Mouse (Mus musculus): ENCODE results near the gene Omp. TPM values are rescaled to one million over a fixed set of nuclear protein-coding genes. Genes with fewer than 3 reads are reported as not detected.
A peak's percentile ranks its signal among the peaks of the same experiment; 100 is the strongest.

Gene Omp
- total RNA-seq, 4 experiments from 2014 or later: 0.40 to 1.4 (median 0.94) TPM

DNA sequence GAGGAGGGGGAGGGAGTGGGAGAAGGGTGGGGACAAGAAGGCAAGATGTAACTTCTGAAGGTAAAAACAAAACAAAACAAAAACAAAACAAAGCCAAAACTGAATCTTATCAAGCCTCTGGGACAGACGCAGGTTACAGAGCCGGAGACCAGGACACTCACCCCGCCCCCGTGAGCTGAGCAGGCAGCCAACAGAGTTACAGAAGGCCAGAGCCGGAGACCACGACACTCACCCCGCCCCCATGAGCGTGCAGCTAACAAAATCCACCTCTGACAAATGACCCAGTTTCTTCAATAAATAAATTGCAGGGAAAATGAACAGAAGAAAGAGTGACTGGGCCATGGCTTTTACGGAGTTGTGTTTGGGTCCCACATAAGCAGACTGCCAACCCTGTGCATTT lies 6.1 kb downstream of the Omp start:
- no peak for DNase-seq

DNA sequence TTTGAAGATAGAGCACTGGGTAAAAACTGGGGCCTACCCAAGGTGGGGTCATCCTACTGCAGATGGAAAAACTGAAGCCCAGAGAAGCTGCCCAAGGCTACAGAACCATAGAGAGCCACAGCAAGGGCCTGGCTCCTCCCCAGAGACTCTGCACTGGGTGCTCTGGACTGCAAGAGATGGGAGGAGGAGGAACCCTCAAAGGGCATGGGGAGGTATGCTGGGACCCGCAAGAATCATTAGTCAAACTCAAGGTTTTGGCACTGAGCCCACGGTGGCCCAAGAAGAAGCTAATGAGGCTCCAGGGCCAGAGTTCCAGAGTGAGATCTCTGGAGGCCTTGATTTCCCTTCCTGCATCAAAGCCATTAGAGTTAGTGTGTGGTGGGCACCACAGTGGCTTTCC lies 7.3 kb downstream of the Omp start:
- DNase-seq: no peak

DNA sequence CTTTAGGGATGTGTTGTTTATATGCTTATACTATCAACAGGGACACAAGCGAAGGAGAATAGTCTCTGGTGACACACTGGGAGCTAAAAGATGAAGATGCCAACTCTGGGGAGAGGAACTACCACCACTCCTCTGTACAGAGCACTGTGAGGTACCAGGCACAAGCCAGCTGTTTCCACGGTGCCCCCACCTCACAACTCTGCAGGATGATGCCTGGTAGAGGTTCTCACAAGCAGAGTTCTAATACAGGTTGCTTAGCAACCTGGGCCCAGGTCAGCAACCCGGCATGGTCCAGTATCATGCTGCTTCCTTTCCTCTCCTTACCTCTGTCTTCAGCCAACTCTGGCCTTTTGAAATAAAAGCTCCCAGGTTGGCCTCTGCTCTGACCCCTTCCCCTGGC lies 7.7 kb downstream of the Omp start:
- no peak for DNase-seq

DNA sequence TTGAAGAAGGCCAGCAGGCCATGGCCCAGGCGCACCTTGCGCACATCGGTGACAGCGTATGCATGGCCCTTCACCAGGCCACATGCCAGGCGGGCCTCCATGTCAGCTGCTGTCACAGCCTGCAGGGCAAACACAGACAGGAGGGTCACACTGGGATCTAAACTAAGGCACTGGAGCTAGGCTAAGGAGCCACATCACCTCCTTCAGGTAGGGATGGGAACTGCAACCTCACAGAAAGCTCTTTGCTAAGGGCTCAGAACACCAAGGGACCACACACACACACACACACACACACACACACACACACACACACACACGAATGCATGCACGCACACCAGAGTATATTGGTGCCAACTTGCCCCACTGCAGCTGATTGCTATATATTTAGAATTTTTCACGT lies 13.6 kb downstream of the Omp start:
- DNase-seq: no peak

DNA sequence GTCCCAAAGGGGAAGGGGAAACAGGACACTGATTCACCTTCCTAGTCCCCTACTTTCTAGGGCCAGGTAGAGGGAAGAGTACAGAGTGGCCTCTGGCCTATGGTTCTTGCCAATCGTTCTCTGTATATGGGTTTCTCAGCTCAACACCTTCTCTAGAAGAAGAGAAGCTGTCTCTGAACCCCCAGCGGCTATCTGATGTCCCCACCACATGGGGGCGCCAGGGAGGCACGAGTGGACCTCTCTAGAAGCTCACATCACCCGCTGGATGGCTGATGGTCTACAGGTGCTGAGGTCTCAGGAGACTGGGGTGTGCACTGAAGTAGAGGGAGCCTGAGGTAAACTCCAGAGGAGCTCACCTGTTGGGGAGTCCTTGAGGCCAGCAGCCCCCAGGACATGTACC lies 19.8 kb downstream of the Omp start:
- DNase-seq: no peak

DNA sequence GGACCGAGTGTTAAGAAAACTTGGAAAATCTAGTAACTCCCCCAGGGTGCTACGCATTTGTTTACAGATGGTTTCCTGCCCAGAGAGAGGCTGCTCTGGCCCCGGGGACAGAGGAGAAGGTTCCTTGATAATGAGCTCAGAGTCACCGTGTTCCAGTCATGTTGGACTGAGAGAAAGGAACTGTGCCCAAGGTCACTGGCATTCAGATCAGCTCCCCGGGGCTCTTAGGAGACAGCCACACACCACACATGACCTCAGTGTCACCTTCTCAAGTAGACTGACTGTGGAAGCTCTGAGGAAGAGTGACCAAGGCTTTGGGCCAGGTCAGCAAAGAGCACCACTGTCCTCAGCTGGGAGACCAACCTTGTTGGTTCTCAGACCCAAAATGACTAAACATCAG lies 20.6 kb downstream of the Omp start:
- DNase-seq: no peak

DNA sequence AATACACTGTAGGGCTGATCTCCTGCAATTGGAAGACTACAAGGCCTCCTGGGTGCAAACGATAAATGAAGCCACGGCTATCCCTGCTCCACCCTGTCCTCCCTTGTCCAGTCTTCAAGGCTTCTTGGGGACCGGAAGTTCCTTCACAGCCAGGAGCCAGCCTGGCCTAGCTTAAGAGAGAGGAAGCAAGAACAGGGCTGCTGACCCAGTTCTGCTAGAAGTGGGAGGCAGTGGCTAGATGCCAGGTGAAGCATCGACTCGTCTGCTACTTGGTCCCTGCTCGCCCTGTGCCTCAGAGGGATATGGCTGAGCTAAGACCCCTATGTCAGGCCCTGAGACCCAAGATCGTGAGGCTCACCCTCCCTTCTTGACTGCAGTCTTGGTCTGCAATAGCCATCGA lies 23.6 kb downstream of the Omp start:
- DNase-seq: no peak

DNA sequence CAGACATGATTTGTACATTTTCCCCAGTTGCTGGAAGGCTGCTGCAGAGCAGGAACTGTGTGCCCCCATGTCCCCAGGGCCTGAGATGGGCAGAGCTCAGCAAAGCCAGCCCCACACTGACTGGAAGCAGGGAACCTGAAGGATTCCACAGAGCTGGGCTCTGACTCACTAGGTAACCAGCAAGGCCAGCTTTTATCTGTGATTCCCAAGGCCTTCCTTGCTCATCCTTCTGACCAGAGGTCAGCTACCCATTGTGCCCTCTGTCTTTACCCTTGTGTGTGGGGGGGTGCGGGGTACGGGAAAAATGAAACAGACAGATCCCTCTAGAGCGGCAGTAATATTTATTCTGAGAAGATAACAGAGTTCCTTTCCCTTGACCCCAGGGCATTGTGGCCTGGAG lies 24.1 kb downstream of the Omp start:
- peak; percentile 82 for DNase-seq

DNA sequence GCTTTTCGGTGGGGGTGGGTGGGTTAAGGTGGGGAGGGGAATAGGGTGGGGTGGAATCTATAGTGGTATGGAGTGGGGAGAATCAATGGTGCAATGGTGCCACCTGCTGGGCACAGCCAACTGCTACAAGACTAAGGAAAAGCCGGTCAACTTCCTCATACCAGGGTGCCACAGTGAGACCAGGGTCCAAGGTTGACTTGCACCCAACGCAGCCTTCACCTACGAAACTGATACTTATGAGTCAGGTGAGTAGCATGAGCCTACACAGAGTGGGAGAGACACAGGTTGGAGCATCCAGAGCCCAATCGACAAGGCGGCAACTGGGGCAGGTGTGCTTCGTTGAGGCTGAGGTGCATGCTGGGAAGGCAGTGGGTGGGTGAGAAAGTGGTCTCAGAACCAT lies 25.0 kb downstream of the Omp start:
- peak; percentile 63 for DNase-seq

DNA sequence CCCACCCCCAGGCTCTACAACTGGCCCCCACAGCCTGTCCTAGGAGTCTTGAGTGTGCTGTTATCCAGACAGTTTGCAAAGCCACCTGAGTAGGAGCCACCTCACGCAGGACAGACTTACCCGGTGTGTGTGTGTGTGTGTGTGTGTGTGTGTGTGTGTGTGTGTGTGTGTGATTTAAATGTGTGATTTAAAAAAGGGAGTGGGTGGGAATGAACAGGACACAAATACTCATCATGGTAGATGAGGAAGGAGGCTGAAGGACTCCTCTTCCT lies 25.4 kb downstream of the Omp start:
- no peak for DNase-seq

DNA sequence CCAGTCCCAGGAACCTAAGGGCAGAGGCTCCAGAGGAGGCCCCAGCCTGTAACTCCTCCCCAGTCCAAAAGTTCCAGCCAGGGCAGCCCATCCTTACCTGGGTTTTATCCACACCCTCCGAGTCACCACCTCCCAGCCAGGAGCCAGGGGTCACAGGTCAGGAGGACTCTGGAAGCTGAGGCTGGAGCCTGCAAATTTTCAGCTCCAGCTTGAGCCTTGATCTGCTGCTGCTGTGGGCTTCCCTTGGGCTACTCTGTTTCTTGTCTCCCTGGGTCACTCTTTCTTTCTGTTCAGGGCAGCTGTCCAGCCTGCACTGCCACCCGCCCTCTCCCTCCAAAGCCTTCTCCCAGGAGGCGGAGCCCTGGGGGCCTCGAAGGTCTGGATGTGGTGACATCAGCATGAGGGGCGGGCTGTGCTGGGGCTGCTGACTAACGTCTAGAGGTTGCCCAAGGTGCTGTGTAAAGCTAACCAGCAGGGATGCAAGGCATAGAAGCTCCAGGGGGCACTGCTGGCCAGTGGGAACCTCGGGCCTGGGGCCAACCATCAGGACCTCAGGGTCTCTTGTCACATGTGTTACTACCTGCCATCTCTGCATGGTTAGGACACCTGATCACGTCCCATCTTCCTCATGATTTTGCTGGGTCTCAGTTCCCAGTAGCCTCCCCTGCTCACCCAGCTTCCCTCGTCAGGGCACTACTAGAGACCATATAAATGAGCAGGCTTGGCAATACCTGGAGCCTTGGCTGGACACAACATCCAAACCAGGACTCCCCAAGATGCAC lies 25.9 kb downstream of the Omp start, which contains the start of gene Myo7a:
Myo7a (minus strand) TSS at position 346 of the 782 bp plus-strand sequence.
- peak; percentile 92 for DNase-seq

DNA sequence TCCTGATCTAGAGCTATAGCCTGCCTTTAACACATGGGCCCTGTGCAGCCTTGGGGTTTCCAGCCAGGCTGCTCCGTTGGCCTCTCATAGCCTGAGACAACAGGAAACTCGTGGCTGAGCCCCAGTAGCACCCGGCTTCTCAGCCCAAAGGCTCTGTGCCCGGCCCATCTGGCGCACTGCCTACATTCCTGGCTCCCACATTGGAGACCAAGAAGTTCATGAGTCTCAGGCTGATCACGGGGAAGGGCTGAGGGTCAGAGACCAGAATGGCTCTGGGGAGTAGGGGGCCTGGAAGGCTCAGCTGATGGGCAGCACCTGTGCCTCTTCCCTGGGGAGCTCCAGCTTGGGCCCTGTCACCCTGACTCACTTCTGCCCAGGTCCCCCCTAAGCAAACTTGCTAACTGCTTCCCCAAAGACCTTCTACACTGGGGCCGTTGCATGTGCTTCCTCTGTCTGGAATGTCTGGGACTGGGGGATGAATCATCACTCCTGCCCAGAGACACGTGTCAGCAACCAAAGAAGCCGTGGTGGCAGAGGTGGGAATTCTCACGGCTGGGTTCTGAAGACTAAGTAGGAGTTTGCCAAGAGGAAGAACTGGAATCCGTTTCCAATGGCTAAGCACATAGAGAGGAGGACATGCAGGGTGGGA lies 28.2 kb downstream of the Omp start:
- DNase-seq: peak; percentile 76

DNA sequence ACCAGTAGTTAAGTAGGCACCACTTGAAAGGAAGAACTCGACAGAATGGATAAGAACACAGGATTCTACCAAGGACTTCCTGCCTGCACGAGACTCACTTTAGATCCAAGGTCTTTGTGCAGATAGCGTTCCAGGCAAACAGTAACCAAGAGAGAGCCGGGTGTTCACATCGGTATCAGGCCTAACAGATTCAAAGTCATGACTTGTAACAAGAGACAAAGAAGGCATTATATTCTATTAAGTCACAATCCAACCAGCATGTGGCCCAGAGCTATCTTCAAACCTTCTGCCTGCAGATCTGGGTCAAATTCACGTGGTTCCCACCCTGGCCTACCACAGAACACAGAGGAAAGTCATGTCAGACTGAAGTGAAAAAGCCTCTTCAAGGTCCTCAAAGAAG lies 30.6 kb downstream of the Omp start:
- no peak for DNase-seq

DNA sequence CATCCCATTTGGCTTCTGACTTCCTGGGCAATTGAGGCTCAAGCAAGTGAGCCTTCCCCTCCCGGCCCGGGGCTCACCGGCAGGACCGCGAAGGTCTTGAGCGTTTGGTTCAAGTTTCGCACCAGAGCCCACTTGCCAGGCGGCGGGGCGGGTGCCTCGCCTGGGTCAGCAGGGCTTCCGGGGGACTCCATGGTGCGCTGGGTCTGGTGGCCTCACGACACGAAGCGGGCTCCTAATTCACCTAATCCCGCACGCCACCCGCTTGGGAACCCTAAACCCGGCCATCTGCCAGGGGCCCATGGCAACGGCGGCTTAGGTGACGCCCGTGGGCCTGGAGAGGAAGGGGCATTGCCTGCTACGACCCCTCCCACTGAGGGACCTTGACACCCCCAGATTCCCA lies 34.1 kb downstream of the Omp start:
- DNase-seq: no peak

DNA sequence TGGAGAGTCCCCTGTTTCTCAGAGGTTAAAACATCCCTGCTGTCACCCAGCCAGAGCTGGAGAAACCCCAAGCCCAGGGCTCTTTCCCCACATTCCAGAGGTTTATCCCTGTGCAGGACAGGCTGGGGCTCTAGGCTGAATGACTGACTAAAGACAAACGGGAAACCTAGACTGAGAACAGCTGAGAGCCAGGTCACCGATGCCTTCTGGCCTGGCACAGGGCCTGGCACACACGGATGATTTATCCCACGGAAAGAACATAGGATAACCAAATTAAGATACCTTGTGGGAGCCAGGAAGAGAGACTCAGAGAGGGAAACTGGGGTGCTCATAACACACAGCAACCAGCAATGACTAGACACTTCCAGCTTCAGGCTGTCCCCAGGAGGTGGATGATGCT lies 35.5 kb downstream of the Omp start:
- DNase-seq: no peak

DNA sequence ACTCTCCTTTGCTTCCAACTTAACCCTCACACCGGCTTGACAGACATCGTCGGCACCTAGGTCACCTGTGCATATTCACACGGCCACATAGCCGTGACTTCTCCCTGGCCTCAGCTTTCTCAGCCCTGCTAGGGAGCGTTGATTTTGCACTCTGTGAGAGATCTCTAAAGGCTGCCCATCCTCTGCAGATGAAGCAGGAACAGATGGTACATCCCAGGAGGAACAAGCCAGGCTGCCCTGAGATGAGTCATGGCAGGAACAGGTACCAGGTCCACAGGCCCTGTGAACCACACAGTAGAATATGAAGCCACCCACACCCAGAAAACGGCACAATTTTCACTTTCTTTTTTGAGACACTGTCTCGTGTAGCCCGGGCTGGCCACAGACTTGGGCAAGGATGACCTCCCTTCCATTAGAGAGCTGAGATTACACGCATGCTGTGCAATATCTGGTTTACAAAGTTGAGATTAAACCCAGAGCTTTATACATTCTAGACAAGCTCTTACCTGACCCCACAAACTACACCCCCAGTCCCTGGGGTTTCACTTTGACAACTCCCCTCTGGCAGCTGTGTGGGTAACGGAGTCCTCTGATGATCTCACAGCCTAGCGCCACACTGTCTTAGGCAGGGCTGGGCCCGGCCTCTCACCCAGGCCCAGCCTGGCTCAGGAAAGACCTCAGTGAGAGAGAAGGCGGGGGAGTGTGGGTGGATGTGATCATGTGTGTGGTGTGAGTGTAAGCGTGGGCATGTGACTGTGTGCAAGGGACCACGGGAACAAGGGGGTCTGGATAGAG lies 36.5 kb downstream of the Omp start:
- DNase-seq: no peak

DNA sequence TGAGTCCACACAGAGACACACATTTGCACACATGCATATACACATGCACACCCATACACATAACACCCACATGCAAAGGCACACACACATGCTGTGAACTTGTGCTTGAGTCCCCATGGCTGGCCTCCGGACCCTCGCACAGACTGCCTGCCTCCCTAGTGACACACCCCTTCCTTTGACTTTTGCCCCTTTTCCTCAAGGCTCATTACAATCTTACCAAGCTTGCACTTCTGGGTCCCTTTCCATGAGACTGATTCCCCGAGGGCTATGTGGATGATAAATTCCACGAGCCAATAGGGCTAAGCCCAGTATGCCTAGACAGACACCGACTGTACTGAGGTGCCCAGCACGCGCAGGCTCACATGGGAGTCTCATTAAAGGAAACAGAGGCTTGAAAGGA lies 39.0 kb downstream of the Omp start:
- DNase-seq: no peak

DNA sequence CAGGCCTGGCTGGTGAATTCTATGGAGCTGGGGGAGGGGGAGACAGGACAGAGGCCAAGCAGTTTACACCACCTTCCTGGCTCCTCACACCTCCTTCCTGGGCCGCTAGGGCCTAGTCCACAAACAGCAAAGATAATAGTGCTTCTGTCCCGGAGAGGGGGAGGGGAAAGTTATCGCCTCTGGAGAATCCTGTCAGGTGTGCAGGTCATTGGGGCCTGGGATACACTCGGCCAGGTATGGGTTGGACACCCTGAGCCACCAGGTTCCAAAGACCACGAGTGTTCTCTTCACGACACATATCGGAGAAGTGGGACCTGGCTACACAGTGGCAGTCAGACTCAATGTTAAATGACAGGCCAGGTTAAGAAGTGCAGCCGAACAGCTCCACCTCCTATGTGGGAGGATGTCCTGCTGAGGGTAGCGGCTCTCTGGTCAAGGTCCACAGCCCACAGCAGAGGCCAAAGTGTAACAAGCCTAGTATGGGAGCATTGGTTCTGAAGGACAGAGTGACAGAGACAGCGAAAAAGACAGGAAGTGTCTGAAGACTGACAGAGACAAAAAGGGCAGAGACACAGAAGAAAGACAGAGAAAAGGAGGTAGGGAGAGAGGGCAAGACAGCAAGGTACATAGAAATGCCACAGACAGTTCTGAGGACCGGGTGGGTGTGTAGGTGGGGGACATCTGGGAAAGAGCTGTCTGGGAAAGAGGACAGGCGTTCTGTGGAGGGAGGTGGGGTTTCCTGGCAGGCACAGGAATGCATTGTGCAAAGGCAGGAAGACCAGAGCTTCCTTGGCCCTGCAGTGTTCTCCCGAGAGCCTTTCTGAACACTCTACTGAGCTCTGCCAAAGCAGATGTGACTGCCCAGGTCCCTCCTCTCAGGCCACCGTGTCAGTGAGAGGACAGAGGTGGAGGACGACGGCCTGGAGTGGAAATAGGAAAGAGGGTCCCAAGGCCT lies 40.5 kb downstream of the Omp start:
- no peak for DNase-seq

DNA sequence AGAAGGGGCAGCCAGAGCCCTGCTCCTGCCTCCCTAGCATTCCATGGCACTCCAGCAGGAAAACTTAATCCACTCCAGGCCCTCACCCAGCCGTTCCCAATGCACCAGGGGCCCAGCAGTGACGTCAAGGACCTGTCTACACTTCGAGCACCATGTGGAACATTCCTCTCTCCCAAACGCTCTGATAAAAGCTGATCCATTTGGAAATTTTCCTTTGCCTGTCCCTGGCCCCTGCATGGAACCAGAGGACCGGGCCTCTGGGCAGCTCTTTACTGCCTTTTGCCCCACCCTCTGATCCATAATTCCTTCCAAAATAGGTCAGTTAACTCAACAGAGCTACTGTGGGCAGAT lies 41.4 kb downstream of the Omp start:
- DNase-seq: no peak

DNA sequence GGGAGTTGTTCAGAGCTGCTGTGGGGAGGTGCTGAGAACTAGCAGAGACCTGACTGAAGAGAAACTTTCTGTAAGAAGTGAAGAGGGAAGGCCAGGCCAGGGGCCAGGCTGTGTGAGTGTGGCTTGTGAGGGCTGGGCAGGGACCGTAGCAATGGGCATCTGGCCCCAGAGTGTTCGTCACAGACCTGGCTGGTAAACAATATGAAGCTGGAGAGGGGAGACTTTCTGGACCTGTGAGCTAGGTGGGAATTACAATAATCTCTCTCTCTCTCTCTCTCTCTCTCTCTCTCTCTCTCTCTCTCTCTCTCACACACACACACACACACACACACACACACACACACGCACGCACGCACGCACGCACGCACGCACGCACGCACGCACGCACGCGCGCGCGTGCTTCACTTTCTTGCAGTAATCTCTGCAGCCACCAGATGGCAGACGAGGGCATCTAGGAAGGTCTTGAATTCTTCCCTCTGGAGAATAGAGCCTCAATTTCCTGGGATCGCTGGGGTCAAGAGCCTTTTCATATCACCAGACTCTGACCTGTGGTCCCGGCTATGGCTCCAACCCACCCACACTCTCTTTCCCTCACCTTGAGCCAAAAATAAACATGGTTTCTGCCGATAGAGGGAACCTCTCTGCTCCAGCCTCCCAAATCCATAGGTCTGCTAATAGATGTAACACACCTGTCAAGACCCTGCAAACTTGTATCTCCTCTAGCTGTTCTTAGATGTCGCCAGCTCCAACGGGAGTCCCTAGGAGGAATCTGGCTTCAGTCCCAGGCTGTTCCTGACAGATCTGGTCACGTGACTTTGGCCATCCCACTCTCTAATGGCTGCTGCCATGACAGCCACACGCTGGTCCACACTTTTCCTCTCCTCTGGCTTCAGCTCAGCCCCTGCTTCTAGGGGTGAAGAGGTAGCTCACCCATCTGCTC lies 42.0 kb downstream of the Omp start:
- peak; percentile 60 for DNase-seq

DNA sequence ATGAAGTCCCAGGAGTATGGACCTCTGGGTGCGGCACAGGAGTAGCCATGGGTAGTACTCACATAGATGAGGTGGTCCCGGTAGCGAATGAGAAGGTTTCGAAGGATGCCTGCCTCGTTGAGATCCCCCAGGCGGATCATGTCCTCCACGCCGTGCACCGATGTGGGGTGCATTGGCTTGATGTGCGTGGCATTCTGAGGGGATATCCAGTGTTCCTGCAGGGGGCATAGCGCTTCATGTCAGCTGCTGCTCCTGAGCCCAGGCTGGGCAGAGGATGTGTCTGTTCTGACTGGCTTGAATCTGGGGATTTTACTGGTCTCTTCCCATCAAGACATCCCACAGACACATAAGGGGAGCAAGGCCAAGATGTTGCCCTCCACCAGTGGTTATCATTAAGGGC lies 42.8 kb downstream of the Omp start:
- DNase-seq: no peak

DNA sequence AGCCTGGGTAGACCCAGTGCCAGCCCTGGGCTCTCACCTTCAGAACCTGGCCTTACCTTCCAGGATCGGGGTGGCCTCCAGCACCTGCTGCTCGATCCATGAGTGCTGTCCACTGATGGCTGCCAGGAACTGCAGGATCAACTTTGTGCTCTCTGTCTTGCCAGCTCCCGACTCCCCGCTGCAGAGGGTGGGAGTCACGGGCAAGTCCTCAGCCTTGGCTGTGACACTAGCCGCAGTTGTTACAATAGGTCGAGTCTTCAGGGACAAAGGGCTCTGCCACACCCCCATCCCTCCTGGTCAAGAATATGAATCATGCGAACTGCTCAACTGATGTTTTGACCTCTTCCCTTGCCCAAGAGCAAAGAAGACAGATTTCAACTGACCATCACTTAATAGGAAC lies 47.7 kb downstream of the Omp start:
- no peak for DNase-seq
